Mouse (Mus musculus) ES-E14 (cell line): Measurements from ENCODE around the gene Mlec. TPM values are rescaled to one million over a fixed set of nuclear protein-coding genes. Genes with fewer than 3 reads are reported as not detected.

Source experiments
- DNase-seq: peaks from one replicate; pipeline ENCODE4 v3.0.0-alpha.2; 2013; ENCODE audit warnings: low read depth, low spot score
- H3K27ac ChIP-seq: 2 replicates; pipeline ENCODE4 v1.5.1; 2012; ENCODE audit warnings: low read depth, mild to moderate bottlenecking, low read length, moderate library complexity, mixed read lengths; ENCODE audit not compliant: poor library complexity, insufficient read depth, severe bottlenecking
- H3K36me3 ChIP-seq: 2 replicates; pipeline ENCODE4 v1.6.1; 2012; ENCODE audit warnings: mild to moderate bottlenecking, low read length, moderate library complexity, mixed read lengths; ENCODE audit not compliant: control insufficient read depth, poor library complexity, insufficient read depth, severe bottlenecking
- H3K4me1 ChIP-seq, 2 experiments: fragments of 150-350 bp in 1 of 2; sonication (generic) in 1 of 2; 2 replicates each; pipeline ENCODE4 v1.6.1; 2012; ENCODE audit warnings: low read length in 2 of 2, mild to moderate bottlenecking in 1 of 2, mixed read lengths in 1 of 2; ENCODE audit not compliant: control insufficient read depth in 2 of 2, insufficient read depth in 2 of 2, poor library complexity in 1 of 2
- H3K4me3 ChIP-seq, 2 experiments: fragments of 150-350 bp in 1 of 2; sonication (generic) in 1 of 2; 2 replicates each; pipeline ENCODE4 v1.5.1; 2012; ENCODE audit warnings: low read length in 2 of 2, low read depth in 1 of 2, mild to moderate bottlenecking in 1 of 2, mixed read lengths in 1 of 2; ENCODE audit not compliant: insufficient read depth in 1 of 2, poor library complexity in 1 of 2, severe bottlenecking in 1 of 2
- H3K9ac ChIP-seq: 2 replicates; pipeline ENCODE4 v1.6.1; 2012; ENCODE audit warnings: low read depth, mild to moderate bottlenecking, low read length, mixed read lengths; ENCODE audit not compliant: poor library complexity, insufficient read depth, severe bottlenecking
- H3K9me3 ChIP-seq: fragments of 150-350 bp; sonication (generic); 2 replicates; pipeline ENCODE4 v1.6.1; 2012; ENCODE audit warnings: low read depth, mild to moderate bottlenecking, low read length; ENCODE audit not compliant: control insufficient read depth, insufficient read depth
- CHD2 ChIP-seq: IDR thresholded peaks from 2 replicates; pipeline ENCODE4 v1.6.1; 2014; ENCODE audit warnings: mild to moderate bottlenecking, low read depth, low read length, inconsistent platforms
- HCFC1 ChIP-seq: IDR thresholded peaks from 2 replicates; pipeline ENCODE4 v1.6.1; 2012; ENCODE audit warnings: low read length, inconsistent platforms, borderline replicate concordance; ENCODE audit not compliant: insufficient read depth
- ZC3H11A ChIP-seq: IDR thresholded peaks from 2 replicates; pipeline ENCODE4 v1.6.1; 2012; ENCODE audit warnings: low read depth, mild to moderate bottlenecking, inconsistent platforms, low read length, borderline replicate concordance
- ZNF384 ChIP-seq: IDR thresholded peaks from 2 replicates; pipeline ENCODE4 v1.6.1; 2012; ENCODE audit warnings: low read depth, low read length, inconsistent platforms
- in situ Hi-C, 2 experiments: fragments of 600-800 bp; cut with MboI; formaldehyde crosslinking; loops; one replicate each; pipeline ENCODE4 v1.15.1; 2025; ENCODE audit warnings: low sequenced_read_pairs in 2 of 2, inconsistent platforms in 1 of 2; ENCODE audit not compliant: unreplicated experiment in 2 of 2
- total RNA-seq: library from RNA; depleted of rRNA; stranded (reverse); fragments of 300-350 nt; gene quantifications from 2 replicates; pipeline ENCODE4 v1.2.3, GENCODE M21; 2012; rRNA removed

The Mlec gene
- total RNA-seq, 1 experiment, result 191 TPM

GRCm38 (mm10) chr5:115099530-115099929 is 58.4 kb downstream of the Mlec start:
- H3K9ac ChIP-seq, result no peak overlapping the region
- peaks cover 37% of the 10 kb centered on the region for H3K36me3 ChIP-seq
- H3K4me3 ChIP-seq, result no peak overlapping the region
- no peaks in the 10 kb centered on the region for H3K9me3 ChIP-seq
- no peak overlapping the region for H3K27ac ChIP-seq
- TF ChIP-seq CHD2 (no peak), ZC3H11A (no peak), ZNF384 (no peak), HCFC1 (no peak)
- no peaks in the 10 kb centered on the region for H3K4me1 ChIP-seq
- no peak for DNase-seq
- in situ Hi-C loops, result no loop called here

- Histone ChIP-seq H3K4me1 (no peaks in the 10 kb centered on the region), H3K4me3 (no peak within 1 kb of the TSS), H3K9me3 (no peaks in the 10 kb centered on the region), H3K9ac (no peak within 1 kb of the TSS), H3K36me3 (peaks cover 37% of the 10 kb centered on the region), H3K27ac (no peak within 1 kb of the TSS)
- no peak for TF ChIP-seq ZNF384
- no peak for TF ChIP-seq HCFC1
- no peak for DNase-seq
- in situ Hi-C loops, result no loop called here
Measured at GRCm38 (mm10) chr5:115098195-115098594, 59.8 kb downstream of the Mlec start, which contains the start of gene Gm10401. Gene Gm10401, minus strand, starts transcription at chr5:115098295.

Other genes with a start within 250 kb of the Mlec start
- 0.27 and 0.95 TPM in 2 replicates for gene Oasl1, start 234.9 kb downstream of the Mlec start, total RNA-seq
- gene 2210016L21Rik, start 216.0 kb downstream of the Mlec start, total RNA-seq, result 16.7 and 24.4 TPM in 2 replicates
- gene Hnf1a, start 187.1 kb downstream of the Mlec start, total RNA-seq, result 2.0 and 4.5 TPM in 2 replicates
- gene Sppl3, start 147.0 kb downstream of the Mlec start, total RNA-seq, result 56.1 and 72.5 TPM in 2 replicates
- gene Gm10401, start 59.9 kb downstream of the Mlec start, total RNA-seq, result 5.8 and 7.7 TPM in 2 replicates
- gene Acads, start 38.8 kb downstream of the Mlec start, total RNA-seq, result 41.1 and 43.6 TPM in 2 replicates
- 27.1 and 27.5 TPM in 2 replicates for gene Unc119b, start 23.2 kb downstream of the Mlec start, total RNA-seq
- 14.9 and 25.2 TPM in 2 replicates for gene Cabp1, start 36.2 kb upstream of the Mlec start, total RNA-seq
- 155 and 174 TPM in 2 replicates for gene Pop5, start 77.7 kb upstream of the Mlec start, total RNA-seq
- 134 and 138 TPM in 2 replicates for gene Rnf10, start 114.7 kb upstream of the Mlec start, total RNA-seq
- gene Coq5, start 121.5 kb upstream of the Mlec start, total RNA-seq, result 28.3 and 34.8 TPM in 2 replicates
- 575 and 753 TPM in 2 replicates for gene Dynll1, start 142.8 kb upstream of the Mlec start, total RNA-seq
- 42.6 and 57.2 TPM in 2 replicates for gene Srsf9, start 169.0 kb upstream of the Mlec start, total RNA-seq
- gene Gatc, start 183.0 kb upstream of the Mlec start, total RNA-seq, result 1.9 and 3.1 TPM in 2 replicates
- gene Triap1, start 183.0 kb upstream of the Mlec start, total RNA-seq, result 21.5 and 30.7 TPM in 2 replicates
- 936 and 1,706 TPM in 2 replicates for gene Cox6a1, start 190.8 kb upstream of the Mlec start, total RNA-seq